ENCODE assay signal across 8 mouse cellular contexts in the genomic region with DNA sequence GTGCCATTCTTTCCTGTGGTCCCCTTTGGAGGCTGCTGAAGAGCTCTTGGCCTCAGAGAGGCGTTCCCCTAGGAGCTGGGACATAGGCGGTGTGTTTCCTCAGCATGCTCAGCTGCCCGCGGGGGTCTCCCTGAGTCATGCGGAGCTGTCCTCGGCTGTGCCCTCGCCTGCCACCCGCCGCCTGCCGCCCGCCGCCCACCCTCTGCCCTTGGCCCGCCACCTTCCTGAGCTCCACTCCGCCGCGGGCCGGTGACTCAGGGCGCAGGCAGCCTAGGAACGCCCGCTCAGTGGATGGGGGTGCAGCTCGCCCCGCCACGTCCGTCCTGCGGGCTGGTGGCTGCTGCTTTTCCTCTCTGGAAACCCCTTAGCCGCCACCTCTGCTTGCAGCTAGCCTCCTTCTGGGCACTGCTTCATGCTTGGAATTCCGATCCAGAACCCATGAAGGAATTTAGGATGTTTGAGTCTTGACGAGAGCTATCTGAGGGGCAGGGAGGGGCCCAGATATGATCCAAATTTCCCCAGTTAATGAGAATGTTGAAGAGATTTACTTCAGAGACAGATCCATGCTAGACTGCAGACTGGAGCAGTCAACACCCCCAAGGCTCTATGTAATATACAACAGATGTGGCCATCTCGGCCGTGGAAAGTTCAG. TPM values are rescaled to one million over a fixed set of nuclear protein-coding genes. Genes with fewer than 3 reads are reported as not detected.
DNase-seq lines count a peak whose midpoint lies in the region; TF ChIP-seq lines count a peak whose summit lies in the region.

No protein-coding gene starts in this region.

- intact Hi-C loops in heart, postnatal 14 days (cut with DNase I), result no loop called here

- 5% methylated on average over 27 of the region's 30 CpGs for WGBS in forebrain, embryonic 10.5 days

- no peak for DNase-seq in testis, postnatal 14 days (ENCODE audit: low spot score)
- DNase-seq in forebrain, embryonic 10.5 days (ENCODE audit: extremely low spot score, low spot score), result peak; percentile 47
- peak; percentile 71 to 74 for DNase-seq in heart, postnatal 14 days
- peak; percentile 61 to 79 for DNase-seq in kidney, postnatal 36 days
- peak; percentile 75 for DNase-seq in testis, postnatal 10 days (ENCODE audit: low spot score)
- no peak for DNase-seq in cerebellum, adult 11-12 months

- H3K27ac ChIP-seq in testis, adult 2 months (ENCODE audit: control insufficient read depth, insufficient read depth, low read depth, low read length), result peak overlapping the region; percentile 55; the same call in 1 of the 2 replicates
- peak overlapping the region; percentile 85 for H3K27ac ChIP-seq in forebrain, embryonic 10.5 days

- no peaks in the 10 kb centered on the region for H3K9me3 ChIP-seq in forebrain, embryonic 10.5 days
- H3K9me3 ChIP-seq in megakaryocyte, embryonic 14.5 days, result no peaks in the 10 kb centered on the region

- H3K4me1 ChIP-seq in testis, adult 2 months (ENCODE audit: control insufficient read depth, insufficient read depth, low read length), result peaks cover 5% of the 10 kb centered on the region
- peaks cover 20% of the 10 kb centered on the region for H3K4me1 ChIP-seq in forebrain, embryonic 10.5 days
- H3K4me1 ChIP-seq in megakaryocyte, embryonic 14.5 days, result peaks cover 18% of the 10 kb centered on the region

- TF ChIP-seq CTCF in testis, adult 2 months (IDR thresholded peaks at IDR 0.05; ENCODE audit: control insufficient read depth, insufficient read depth, insufficient replicate concordance, low read depth, low read length), result no peak

- H3K36me3 ChIP-seq in testis, adult 2 months (ENCODE audit: control insufficient read depth, insufficient read depth, low read length), result no peaks in the 10 kb centered on the region
- H3K36me3 ChIP-seq in forebrain, embryonic 10.5 days (replicated peaks), result no peaks in the 10 kb centered on the region
- H3K36me3 ChIP-seq in megakaryocyte, embryonic 14.5 days (replicated peaks; ENCODE audit: low read length), result no peaks in the 10 kb centered on the region

- no peak for TF ChIP-seq POLR2A in testis, adult 2 months (IDR thresholded peaks at IDR 0.05; ENCODE audit: control insufficient read depth, low read depth, low read length)

- no peaks in the 10 kb centered on the region for H3K27me3 ChIP-seq in testis, adult 2 months (ENCODE audit: control insufficient read depth, insufficient read depth, low read length)
- H3K27me3 ChIP-seq in forebrain, embryonic 10.5 days (ENCODE audit: poor library complexity, severe bottlenecking), result peaks cover 12% of the 10 kb centered on the region
- peaks cover 67% of the 10 kb centered on the region for H3K27me3 ChIP-seq in megakaryocyte, embryonic 14.5 days (replicated peaks)

- H3K4me3 ChIP-seq in testis, adult 2 months (ENCODE audit: control insufficient read depth, low read depth, low read length), result peak overlapping the region; percentile 53
- H3K4me3 ChIP-seq in forebrain, embryonic 10.5 days, result peak overlapping the region; percentile 51
- H3K4me3 ChIP-seq in megakaryocyte, embryonic 14.5 days (replicated peaks), result peak overlapping the region; percentile 70

RNA-seq across cellular contexts. Expression of gene Map3k14, which starts 44.8 kb away (rescaled TPM):
- polyA plus RNA-seq in testis, adult 2 months (2012; rRNA removed), result 2.4 and 5.2 TPM in 2 replicates
- 4.0 TPM in 2 replicates for polyA plus RNA-seq in forebrain, embryonic 10.5 days (2016; fragmentation: Nextera tagmentation; extraction: Ambion mirVana)
- 1 to 10 TPM; 3.5 to 4.0 TPM for total RNA-seq in heart, postnatal 14 days (2021)
- 1.0 and 2.3 TPM in 2 replicates for polyA plus RNA-seq in megakaryocyte, embryonic 14.5 days (2012; ENCODE audit: insufficient read depth, low replicate concordance)

RNA-seq across cellular contexts. Expression of gene Arhgap27, which starts 51.4 kb away (rescaled TPM):
- polyA plus RNA-seq in testis, adult 2 months (2012; rRNA removed), result 1.0 and 1.6 TPM in 2 replicates
- polyA plus RNA-seq in forebrain, embryonic 10.5 days (2016; fragmentation: Nextera tagmentation; extraction: Ambion mirVana), result 3.7 and 3.8 TPM in 2 replicates
- 10 to 100 TPM; 27.2 to 29.1 TPM for total RNA-seq in heart, postnatal 14 days (2021)
- 4.9 TPM in 1 of 2 replicates, not detected in the other for polyA plus RNA-seq in megakaryocyte, embryonic 14.5 days (2012; ENCODE audit: insufficient read depth, low replicate concordance)

Comparison
In these comparisons a context has a peak if more than half of its experiments do, and no peak if none do; other contexts are left out.
1. DNase-seq: peak in forebrain, embryonic 10.5 days (single experiment), heart, postnatal 14 days (2 of 2), kidney, postnatal 36 days (2 of 2) and testis, postnatal 10 days (single experiment); none in testis, postnatal 14 days (single experiment) and cerebellum, adult 11-12 months (single experiment).
2. Peak in every context shown above with its lines, with median percentiles within 50 percentile points of each other: H3K4me3 ChIP-seq.